In genomic region chr1:55048841-55049587, GRCm38 (mm10) we compare ENCODE assay signal across 17 mouse cellular contexts.
"Had no signal": no experiment of that assay in that cellular context is flagged by ENCODE, and none has a peak within 500 bp of the region (broad histone marks: within the 10 kb centered on the region; RNA-seq: fewer than 3 reads in every experiment).

No protein-coding gene starts in this region.

- H3K27ac ChIP-seq: kidney, postnatal 0 days; limb, embryonic 15.5 days; liver, embryonic 12.5 days; lung, embryonic 15.5 days; macrophage; midbrain, embryonic 12.5 days; neural tube, embryonic 13.5 days had no signal

- H3K4me3 ChIP-seq: limb, embryonic 15.5 days; liver, embryonic 12.5 days; lung, embryonic 15.5 days; megakaryocyte, embryonic 14.5 days; midbrain, embryonic 12.5 days; neural tube, embryonic 13.5 days had no signal

- H3K36me3 ChIP-seq: limb, embryonic 15.5 days; liver, embryonic 12.5 days; lung, embryonic 15.5 days; midbrain, embryonic 12.5 days; neural tube, embryonic 13.5 days had no signal

- ATAC-seq: liver, embryonic 12.5 days; midbrain, embryonic 16.5 days had no signal

- H3K9me3 ChIP-seq: limb, embryonic 15.5 days; liver, embryonic 12.5 days; lung, embryonic 15.5 days; midbrain, embryonic 12.5 days had no signal

- DNase-seq: kidney, postnatal 36 days; layer of hippocampus, adult 9-11 months; layer of hippocampus, postnatal 36 days; lung, postnatal 14 days; retina, postnatal 1 day; right cerebral cortex, postnatal 4 days; spleen, adult 18-20 months; thymus, postnatal 4 days had no signal

- H3K27me3 ChIP-seq: limb, embryonic 15.5 days; lung, embryonic 15.5 days had no signal
